Mouse (Mus musculus) thymus, postnatal 36 days (tissue): ENCODE measurements around the gene Htra2.

Experiments
- DNase-seq, 2 experiments: peaks; one replicate each; pipeline ENCODE4 v3.0.0; 2022; ENCODE audit warnings: mixed read lengths in 2 of 2

The Htra2 gene

DNA sequence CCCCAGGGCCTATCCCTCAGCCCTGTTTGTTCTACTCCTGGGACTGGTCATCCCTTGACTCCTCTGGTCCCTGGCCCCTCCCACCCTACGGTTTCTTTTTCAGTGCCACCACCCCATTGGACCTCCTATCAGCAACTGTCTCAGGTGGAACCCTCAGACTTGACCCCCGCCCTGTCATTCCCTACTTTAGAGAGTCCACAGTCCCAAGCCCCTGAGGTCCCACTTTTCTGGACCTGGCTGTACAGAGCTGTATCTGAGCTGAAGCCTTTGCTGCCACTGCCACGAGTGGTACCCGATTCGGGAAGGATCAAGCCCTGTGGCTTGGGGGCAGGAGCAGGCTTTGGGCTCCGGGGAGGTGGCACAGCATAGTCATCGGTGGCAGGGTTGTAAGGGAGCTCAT, 24.0 kb downstream of the Htra2 start:
- DNase-seq, result no peak

GRCm38 (mm10) chr6:83029777-83030176, 25.3 kb downstream of the Htra2 start:
- DNase-seq, result no peak

- DNase-seq, result no peak
Observed at GRCm38 (mm10) chr6:83027706-83028105, 27.4 kb downstream of the Htra2 start.

DNA sequence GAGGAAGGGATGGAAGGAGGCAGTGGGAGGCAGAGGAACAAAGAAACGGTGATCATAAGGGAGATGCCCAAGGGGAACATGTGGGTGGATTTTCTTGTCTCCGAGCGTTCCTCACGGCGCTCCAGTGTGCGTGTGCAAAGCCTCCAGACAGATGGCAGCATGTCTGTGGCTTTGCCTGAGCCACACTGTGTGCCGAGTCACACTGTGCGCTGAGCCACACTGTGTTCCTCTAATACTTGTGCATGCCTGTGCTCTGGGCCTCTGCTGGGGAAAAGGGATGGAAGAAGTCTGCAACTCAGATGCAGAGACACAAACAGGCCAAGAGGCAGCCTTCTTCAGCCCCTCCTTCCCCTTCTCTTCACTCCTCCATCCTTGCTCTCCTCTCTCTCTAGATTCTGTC, 27.8 kb downstream of the Htra2 start:
- DNase-seq, result no peak

DNA sequence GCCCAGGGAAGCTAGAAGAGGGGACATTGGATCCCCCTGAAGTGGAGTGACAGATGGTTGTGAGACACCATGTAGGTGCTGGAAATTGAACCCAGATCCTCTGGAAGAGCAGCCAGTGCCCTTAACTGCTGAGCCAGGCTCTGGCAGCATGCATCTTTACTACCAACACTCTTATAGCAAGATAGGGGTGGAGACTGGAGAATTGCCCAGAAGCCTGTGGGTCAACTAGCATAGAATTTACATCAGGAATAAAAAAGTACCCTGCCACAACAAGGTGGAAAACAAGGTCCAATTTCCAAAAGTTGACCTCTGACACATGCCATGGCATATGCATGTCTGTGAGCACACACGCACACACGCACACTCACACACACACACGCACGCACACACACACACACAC, 29.9 kb downstream of the Htra2 start:
- DNase-seq, result no peak

DNA sequence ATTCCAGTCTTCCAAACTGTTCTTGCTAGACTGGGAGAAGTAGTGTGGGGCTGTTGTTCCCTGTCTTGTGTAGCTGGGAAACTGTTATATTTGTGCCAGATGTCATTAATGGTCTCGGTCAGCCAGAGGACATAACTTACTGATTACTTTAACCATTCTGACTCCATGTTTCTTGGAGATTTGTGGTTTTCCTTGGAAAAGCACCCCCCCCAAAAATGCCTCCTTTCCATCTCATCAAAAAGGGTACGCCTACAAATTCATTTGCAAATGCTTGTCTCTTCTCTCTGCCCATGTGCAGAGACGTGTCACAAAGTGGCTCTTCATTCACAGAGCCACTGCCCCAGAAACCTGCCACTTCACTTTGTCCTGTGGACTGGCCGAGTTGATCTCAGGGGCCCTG, 30.7 kb downstream of the Htra2 start:
- no peak for DNase-seq

DNA sequence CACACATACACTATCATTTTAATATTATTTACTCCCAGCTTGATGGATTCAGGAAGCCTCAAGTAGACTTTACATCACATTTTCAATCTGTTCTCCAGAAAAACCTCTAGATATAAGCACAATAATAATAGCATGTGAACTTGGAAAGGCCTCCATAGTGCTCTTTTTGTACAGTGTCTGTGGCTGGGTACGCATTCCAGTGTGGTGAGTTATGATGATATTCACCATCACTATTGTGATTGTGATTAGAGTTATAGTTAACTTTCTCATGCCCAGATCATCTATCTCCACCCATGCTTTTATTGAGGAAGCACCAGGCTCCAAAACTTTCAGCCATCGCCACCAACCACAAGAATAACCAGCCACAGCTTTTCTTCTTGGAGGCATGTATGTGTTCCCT, 31.3 kb downstream of the Htra2 start:
- DNase-seq, result no peak

- DNase-seq, result no peak
Observed at GRCm38 (mm10) chr6:83023008-83023407, 32.1 kb downstream of the Htra2 start.

DNA sequence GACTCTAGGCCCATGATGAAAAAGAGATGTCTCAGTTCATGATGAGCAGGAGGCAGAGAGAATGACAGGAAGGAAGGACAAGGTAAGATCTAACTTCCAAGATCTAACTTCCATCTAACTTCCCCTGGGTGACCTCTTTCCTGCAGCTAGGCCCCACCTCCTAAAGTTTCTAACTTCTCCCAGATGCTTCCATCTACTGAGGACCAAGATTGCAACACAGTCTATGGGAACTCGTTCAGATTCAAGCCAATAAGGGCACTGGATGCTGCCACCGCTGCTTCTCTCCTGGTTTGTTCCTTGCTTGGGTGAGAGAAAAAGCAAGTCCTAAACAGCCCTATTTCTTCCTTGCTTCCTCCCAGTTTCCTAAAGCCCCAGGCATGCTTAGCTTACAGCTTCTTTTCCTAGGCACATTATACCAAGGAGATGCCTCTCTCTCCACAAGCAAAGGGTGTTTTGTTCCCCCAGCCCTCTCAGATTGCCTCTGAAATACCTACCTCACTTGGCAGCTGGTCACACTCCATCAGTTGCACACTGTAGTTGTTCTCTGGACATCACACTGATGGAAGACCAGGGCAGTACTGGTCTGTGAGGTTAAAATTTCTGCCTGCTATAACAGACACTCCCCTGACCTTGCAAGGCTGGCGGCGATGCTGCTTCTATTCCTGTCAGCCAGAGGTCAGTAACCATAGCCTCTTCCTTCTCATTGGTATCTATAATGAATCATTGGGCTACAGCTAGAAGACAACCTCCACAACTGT, 34.1 kb downstream of the Htra2 start:
- no peak for DNase-seq

GRCm38 (mm10) chr6:83020121-83020520, 35.0 kb downstream of the Htra2 start:
- DNase-seq, result no peak

- DNase-seq, result no peak
Observed at GRCm38 (mm10) chr6:83019044-83019443, 36.0 kb downstream of the Htra2 start.

DNA sequence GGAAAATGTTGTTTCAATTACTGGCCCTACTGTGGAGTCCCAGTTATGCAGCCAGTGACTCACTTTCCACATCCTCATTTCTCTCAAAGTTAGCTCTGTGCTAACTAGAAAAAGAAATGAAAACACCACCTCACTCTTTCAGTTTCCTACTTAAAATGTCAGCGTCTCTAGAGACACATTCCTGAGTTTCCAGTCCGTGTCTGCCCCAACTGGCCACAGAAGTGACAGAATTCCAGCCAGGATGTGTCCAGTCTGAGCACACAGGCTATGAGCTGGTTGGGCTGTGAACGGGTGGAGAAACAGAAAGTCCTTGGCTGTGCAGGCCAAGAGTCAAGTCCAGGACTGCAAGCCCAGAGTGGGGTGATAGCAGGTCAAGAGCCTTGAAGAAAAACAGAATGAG, 37.9 kb downstream of the Htra2 start:
- no peak for DNase-seq

DNA sequence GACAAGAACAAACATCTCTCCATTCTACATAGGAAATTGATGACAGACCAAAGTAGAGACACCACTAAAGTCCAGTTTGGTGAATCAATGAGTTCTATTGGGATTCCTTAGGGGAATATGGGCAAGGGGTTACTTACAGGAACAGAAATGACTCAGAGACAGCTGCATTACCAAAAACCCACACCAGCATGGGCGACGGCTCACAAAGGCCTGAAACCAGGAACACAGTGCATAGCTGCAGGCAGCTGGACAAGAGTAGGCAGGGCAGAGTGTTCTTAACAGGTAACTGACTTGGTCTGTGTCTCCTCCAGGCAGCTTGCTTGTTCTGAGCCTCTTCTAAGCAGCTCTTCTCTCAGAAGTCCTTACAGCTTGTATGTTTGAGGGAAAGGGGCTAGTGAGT, 39.3 kb downstream of the Htra2 start:
- DNase-seq, result no peak

DNA sequence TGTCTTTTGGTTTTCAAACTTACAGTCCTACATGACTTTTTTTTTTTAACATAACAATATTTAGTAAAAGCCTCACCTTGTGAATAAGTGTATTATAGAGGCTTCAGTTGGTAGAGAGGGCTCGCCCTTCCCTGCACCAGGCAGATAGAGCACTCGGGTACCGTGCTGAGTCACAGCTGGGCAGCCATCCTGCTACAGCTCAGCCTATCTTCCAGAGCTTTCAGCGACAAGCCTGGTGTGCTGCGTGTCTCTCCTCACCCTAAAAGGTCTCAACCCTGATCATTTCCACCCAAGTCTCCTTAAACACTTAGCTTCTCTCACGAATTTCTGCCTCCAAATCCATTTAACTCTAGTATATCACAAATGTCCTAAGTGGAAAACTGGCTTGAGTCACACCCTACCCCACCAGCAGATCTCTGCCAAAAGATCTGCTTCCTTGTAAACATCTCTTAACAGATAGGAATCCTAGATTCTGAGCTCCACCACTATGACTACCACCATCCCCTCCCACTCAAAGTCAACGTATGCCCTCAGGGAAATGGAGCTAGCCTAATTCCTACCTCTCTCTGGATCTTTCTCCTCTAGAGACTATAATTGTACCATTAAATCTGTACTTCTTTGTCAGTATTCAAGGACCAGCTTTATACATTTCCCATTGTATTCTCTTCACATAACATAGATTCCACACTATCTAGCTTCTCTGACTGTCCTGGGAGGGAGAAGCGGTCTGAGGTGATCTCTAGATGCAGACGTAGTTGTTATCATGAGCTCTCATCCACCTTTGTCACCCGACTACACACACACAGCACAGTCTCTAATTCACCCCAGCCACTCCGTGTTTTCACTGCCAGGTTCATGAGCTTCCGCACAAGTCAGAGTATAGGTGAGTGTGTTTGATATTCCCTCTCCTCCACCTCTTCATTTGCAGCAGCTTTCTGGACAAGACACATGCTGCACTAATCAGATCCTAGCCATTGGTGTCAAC, 40.3 kb downstream of the Htra2 start:
- no peak for DNase-seq

GRCm38 (mm10) chr6:83013444-83013843, 41.6 kb downstream of the Htra2 start:
- DNase-seq, result no peak

- no peak for DNase-seq
Observed at GRCm38 (mm10) chr6:83011756-83012155, 43.3 kb downstream of the Htra2 start.

- DNase-seq, result no peak
Observed at GRCm38 (mm10) chr6:83011255-83011654, 43.8 kb downstream of the Htra2 start.

DNA sequence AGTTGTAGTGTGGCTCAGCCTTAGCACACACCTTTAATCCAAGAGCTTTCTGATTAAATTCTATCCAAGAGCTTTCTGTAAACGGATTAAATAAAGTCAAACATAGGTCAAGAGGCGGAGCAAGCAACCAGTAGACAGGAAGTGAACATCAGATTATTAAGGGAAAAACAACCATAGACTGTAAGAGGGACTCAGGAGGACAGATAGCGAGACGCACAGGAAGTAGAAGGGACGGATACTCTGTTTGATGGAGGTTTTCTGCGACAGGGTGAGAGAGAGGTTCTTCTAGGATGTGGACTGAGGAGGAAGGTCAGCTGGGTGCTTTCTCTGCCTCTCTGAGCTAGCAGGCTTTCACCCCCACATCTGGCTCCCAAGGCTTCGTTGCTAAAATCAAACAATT, 45.1 kb downstream of the Htra2 start:
- DNase-seq, result no peak

GRCm38 (mm10) chr6:83008659-83009058, 46.4 kb downstream of the Htra2 start:
- no peak for DNase-seq

DNA sequence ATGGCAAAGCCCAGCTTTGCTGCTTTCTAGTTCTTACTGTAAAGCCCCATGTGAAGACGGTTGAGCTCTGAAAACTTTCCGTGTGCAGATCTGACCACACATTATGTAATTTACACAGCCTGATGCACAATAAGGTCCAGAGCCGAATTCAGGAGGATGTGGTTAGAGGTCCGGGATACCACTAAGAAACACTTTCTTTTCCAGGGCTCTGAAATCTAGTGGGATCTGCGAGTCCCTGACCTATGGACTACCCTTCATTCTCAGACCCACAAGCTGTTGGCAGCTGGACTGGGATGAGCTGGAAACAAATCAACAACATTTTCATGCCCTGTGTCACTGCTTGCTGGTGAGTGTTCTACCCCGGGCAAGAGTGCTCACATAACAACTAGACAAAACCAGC, 49.0 kb downstream of the Htra2 start:
- no peak for DNase-seq

GRCm38 (mm10) chr6:83005444-83006011, 49.5 kb downstream of the Htra2 start:
- DNase-seq, result no peak

- no peak for DNase-seq
Observed at GRCm38 (mm10) chr6:83004872-83005271, 50.2 kb downstream of the Htra2 start.

DNA sequence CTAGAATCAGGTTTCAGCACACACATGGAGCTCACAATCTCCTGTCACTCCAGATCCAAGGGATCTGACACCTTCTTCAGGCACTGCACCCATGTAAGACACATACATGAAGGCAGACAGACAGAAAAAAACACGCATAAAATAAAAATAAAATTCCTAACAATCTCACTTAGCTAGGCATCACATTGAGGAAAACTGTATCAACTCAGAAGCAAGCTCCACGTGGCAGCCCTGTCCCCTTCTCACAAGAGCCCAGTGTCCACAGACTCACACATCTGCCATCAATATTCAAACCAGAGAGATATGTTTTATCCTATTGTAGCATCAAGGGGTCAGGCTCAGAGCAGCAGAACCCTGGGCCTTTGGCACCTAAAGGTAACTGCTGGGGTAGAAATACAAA, 50.8 kb downstream of the Htra2 start:
- DNase-seq, result no peak

DNA sequence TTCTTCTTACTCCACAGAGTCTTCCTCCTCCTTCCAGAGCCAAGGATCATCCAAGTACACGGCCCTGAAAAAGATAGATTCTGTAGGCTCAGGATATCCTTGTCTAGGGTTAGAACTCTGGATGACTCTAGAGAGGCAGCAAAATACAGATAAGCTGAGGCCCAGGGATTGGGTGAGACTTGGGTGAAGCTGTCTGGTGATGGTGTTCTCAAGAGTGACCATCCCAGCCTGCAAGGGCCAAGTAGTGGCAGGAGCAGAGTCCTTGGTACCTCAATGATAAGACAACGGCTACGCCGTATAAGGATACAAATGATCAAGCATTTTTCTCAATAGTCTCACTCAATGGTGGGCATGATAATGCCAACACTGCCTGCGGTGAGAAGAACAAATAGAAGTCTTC, 51.2 kb downstream of the Htra2 start:
- no peak for DNase-seq
